Mouse (Mus musculus): ENCODE data around the gene Ddx56. TPM values are rescaled to one million over a fixed set of nuclear protein-coding genes. Genes with fewer than 3 reads are reported as not detected.

Gene Ddx56
- total and polyA plus RNA-seq, 3 experiments, result 163 to 274 (median 200) TPM

DNA sequence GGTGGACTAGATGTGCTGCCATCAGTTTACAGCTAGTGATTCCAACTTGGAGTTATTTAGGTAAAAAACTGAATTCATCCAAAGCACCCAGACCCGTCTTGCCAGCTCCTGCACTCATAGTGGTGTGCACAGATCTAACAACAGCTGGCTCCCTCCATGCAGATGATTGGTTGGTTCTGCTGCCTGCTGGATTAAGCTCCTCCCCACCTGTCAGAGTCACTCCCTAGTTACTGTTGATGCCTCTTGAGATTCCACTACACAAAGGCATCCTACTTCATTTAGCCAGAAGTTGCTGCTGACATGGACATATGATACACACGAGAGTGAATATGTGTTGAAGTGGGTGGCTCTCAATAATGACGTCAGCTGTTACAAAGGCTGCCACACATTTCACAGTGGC is 50.7 kb downstream of the Ddx56 start:
- TF ChIP-seq USF1 (IDR thresholded peaks at IDR 0.05; ENCODE audit: low read depth, low read length), result no peak
- no peak for TF ChIP-seq MYC (IDR thresholded peaks at IDR 0.05; ENCODE audit: low read depth, low read length)
- no peak for TF ChIP-seq HCFC1 (IDR thresholded peaks at IDR 0.05; ENCODE audit: low read depth, low read length)
- no peak for TF ChIP-seq UBTF (IDR thresholded peaks at IDR 0.05; ENCODE audit: low read depth, low read length)
- TF ChIP-seq MEF2A (IDR thresholded peaks at IDR 0.05; ENCODE audit: borderline replicate concordance, low read depth, low read length), result no peak
- TF ChIP-seq KAT2A (IDR thresholded peaks at IDR 0.05; ENCODE audit: insufficient replicate concordance, low read length), result no peak
- no peak for TF ChIP-seq POLR2AphosphoS2 (IDR thresholded peaks at IDR 0.05; ENCODE audit: low read depth, low read length)
- TF ChIP-seq SMC3 (IDR thresholded peaks at IDR 0.05; ENCODE audit: low read depth, low read length), result no peak
- TF ChIP-seq MAZ (IDR thresholded peaks at IDR 0.05; ENCODE audit: low read depth, low read length), result no peak
- no peak for TF ChIP-seq USF2 (conservative IDR thresholded peaks at IDR 0.05; ENCODE audit: low read depth, low read length)
- no peak for TF ChIP-seq MAFK (IDR thresholded peaks at IDR 0.05; ENCODE audit: insufficient replicate concordance, low read length)
- H3K79me2 ChIP-seq (replicated peaks; ENCODE audit: control insufficient read depth, extremely low read depth, insufficient read depth, poor library complexity, severe bottlenecking), result no peaks in the 10 kb centered on the region
- H3K4me1 ChIP-seq (ENCODE audit: control insufficient read depth in 1 of 2, insufficient read depth in 2 of 2), result peaks cover 3 to 4% of the 10 kb centered on the region in 2 experiments; a peak in 2 of 4 replicates
- no peaks in the 10 kb centered on the region for H3K9me3 ChIP-seq (replicated peaks; ENCODE audit: low read length)
- no peaks in the 10 kb centered on the region for H3K36me3 ChIP-seq (replicated peaks in 1 of 2; ENCODE audit: control insufficient read depth in 1 of 2, insufficient read depth in 1 of 2, low read length in 1 of 2)
- H3K27me3 ChIP-seq (replicated peaks), result peaks cover 2% of the 10 kb centered on the region
- in situ Hi-C loops (cut with MboI; ENCODE audit: low pct_ligation_motif_present, low pct_unique_long_range_greater_than_20kb, low sequenced_read_pairs), result no loop called here
- dilution Hi-C loops (cut with MboI; ENCODE audit: extremely low pct_ligation_motif_present, extremely low pct_unique_long_range_greater_than_20kb, low sequenced_read_pairs), result no loop called here
- H3K9ac ChIP-seq (ENCODE audit: insufficient read depth, low read depth), result no peak overlapping the region
- no peak overlapping the region for H3K4me3 ChIP-seq (replicated peaks in 1 of 3; ENCODE audit: low read depth in 2 of 3, low read length in 2 of 3, poor library complexity in 1 of 3)
- DNase-seq (ENCODE audit: extremely low read depth), result no peak
- H3K27ac ChIP-seq (ENCODE audit: insufficient read depth, low read depth), result no peak overlapping the region
- no peak overlapping the region for H3K4me2 ChIP-seq (ENCODE audit: insufficient read depth, low read depth, poor library complexity, severe bottlenecking)

Other genes starting within 250 kb of the Ddx56 start
- gene Camk2b, start 201.4 kb downstream of the Ddx56 start, total RNA-seq (2012; rRNA removed), result 0.08 and 0.50 TPM in 2 replicates
- 0.11 and 0.19 TPM in 2 replicates for gene Camk2b, start 201.4 kb downstream of the Ddx56 start, total RNA-seq (2014; rRNA removed)
- gene Camk2b, start 201.4 kb downstream of the Ddx56 start, polyA plus RNA-seq (2012; ENCODE audit: insufficient read length, low read depth), result 0.25 and 0.26 TPM in 2 replicates
- gene A730071L15Rik, start 67.7 kb downstream of the Ddx56 start, total RNA-seq (2012; rRNA removed), result 0.42 and 0.46 TPM in 2 replicates
- gene A730071L15Rik, start 67.7 kb downstream of the Ddx56 start, total RNA-seq (2014; rRNA removed), result not detected in 2 replicates
- gene A730071L15Rik, start 67.7 kb downstream of the Ddx56 start, polyA plus RNA-seq (2012; ENCODE audit: insufficient read length, low read depth), result not detected in 2 replicates
- gene Nudcd3, start 67.4 kb downstream of the Ddx56 start, total RNA-seq (2012; rRNA removed), result 35.6 and 41.2 TPM in 2 replicates
- 30.1 and 30.7 TPM in 2 replicates for gene Nudcd3, start 67.4 kb downstream of the Ddx56 start, total RNA-seq (2014; rRNA removed)
- gene Nudcd3, start 67.4 kb downstream of the Ddx56 start, polyA plus RNA-seq (2012; ENCODE audit: insufficient read length, low read depth), result 78.0 and 82.2 TPM in 2 replicates
- gene Npc1l1, start 37.6 kb downstream of the Ddx56 start, total RNA-seq (2012; rRNA removed), result not detected in 2 replicates
- 0.05 TPM in 1 of 2 replicates, not detected in the other for gene Npc1l1, start 37.6 kb downstream of the Ddx56 start, total RNA-seq (2014; rRNA removed)
- gene Npc1l1, start 37.6 kb downstream of the Ddx56 start, polyA plus RNA-seq (2012; ENCODE audit: insufficient read length, low read depth), result 0.05 and 0.09 TPM in 2 replicates
- gene Tmed4, start 7.1 kb upstream of the Ddx56 start, total RNA-seq (2012; rRNA removed), result 44.8 and 54.1 TPM in 2 replicates
- gene Tmed4, start 7.1 kb upstream of the Ddx56 start, total RNA-seq (2014; rRNA removed), result 50.6 and 52.2 TPM in 2 replicates
- gene Tmed4, start 7.1 kb upstream of the Ddx56 start, polyA plus RNA-seq (2012; ENCODE audit: insufficient read length, low read depth), result 52.3 and 59.9 TPM in 2 replicates
- gene Ogdh, start 23.9 kb upstream of the Ddx56 start, total RNA-seq (2012; rRNA removed), result 120 TPM in 2 replicates
- gene Ogdh, start 23.9 kb upstream of the Ddx56 start, total RNA-seq (2014; rRNA removed), result 43.7 and 47.1 TPM in 2 replicates
- gene Ogdh, start 23.9 kb upstream of the Ddx56 start, polyA plus RNA-seq (2012; ENCODE audit: insufficient read length, low read depth), result 157 and 173 TPM in 2 replicates
- gene Zmiz2, start 121.3 kb upstream of the Ddx56 start, total RNA-seq (2012; rRNA removed), result 33.1 and 46.3 TPM in 2 replicates
- gene Zmiz2, start 121.3 kb upstream of the Ddx56 start, total RNA-seq (2014; rRNA removed), result 8.5 and 10.6 TPM in 2 replicates
- gene Zmiz2, start 121.3 kb upstream of the Ddx56 start, polyA plus RNA-seq (2012; ENCODE audit: insufficient read length, low read depth), result 197 and 238 TPM in 2 replicates
- 8,867 and 10,240 TPM in 2 replicates for gene Ppia, start 147.7 kb upstream of the Ddx56 start, total RNA-seq (2012; rRNA removed)
- 9,428 and 9,904 TPM in 2 replicates for gene Ppia, start 147.7 kb upstream of the Ddx56 start, total RNA-seq (2014; rRNA removed)
- 5,045 and 5,764 TPM in 2 replicates for gene Ppia, start 147.7 kb upstream of the Ddx56 start, polyA plus RNA-seq (2012; ENCODE audit: insufficient read length, low read depth)
- 51.4 and 73.2 TPM in 2 replicates for gene H2afv, start 176.7 kb upstream of the Ddx56 start, total RNA-seq (2012; rRNA removed)
- 37.8 and 46.6 TPM in 2 replicates for gene H2afv, start 176.7 kb upstream of the Ddx56 start, total RNA-seq (2014; rRNA removed)
- 63.7 and 67.6 TPM in 2 replicates for gene H2afv, start 176.7 kb upstream of the Ddx56 start, polyA plus RNA-seq (2012; ENCODE audit: insufficient read length, low read depth)
- 19.3 and 29.7 TPM in 2 replicates for gene Purb, start 208.1 kb upstream of the Ddx56 start, total RNA-seq (2012; rRNA removed)
- gene Purb, start 208.1 kb upstream of the Ddx56 start, total RNA-seq (2014; rRNA removed), result 45.2 and 50.5 TPM in 2 replicates
- gene Purb, start 208.1 kb upstream of the Ddx56 start, polyA plus RNA-seq (2012; ENCODE audit: insufficient read length, low read depth), result 35.0 and 42.4 TPM in 2 replicates

Measured in CH12.LX (cell line).